Mouse (Mus musculus) cerebellum, adult (tissue): ENCODE results near the gene Nell2.
A peak's percentile ranks its signal among the peaks of the same experiment; 100 is the strongest.

ENCODE experiments used
- ATAC-seq: cut with Nextera tagmentation; 2 replicates; pipeline ENCODE4 v1.9.2; 2017; ENCODE audit warnings: mild to moderate bottlenecking, moderate library complexity, mixed read lengths; ENCODE audit not compliant: insufficient number of reproducible peaks, low FRiP score, low TSS enrichment

The Nell2 gene

GRCm38 (mm10) chr15:95137018-95137810 is 391.1 kb downstream of the Nell2 start:
- no peak for ATAC-seq

GRCm38 (mm10) chr15:95135926-95136609 is 392.3 kb downstream of the Nell2 start:
- ATAC-seq, result no peak

- no peak for ATAC-seq
Observed at GRCm38 (mm10) chr15:95131401-95131800, 397.0 kb downstream of the Nell2 start.

GRCm38 (mm10) chr15:95108626-95109025 is 419.7 kb downstream of the Nell2 start:
- ATAC-seq, result no peak

GRCm38 (mm10) chr15:95107246-95107809 is 421.0 kb downstream of the Nell2 start:
- ATAC-seq, result no peak

DNA sequence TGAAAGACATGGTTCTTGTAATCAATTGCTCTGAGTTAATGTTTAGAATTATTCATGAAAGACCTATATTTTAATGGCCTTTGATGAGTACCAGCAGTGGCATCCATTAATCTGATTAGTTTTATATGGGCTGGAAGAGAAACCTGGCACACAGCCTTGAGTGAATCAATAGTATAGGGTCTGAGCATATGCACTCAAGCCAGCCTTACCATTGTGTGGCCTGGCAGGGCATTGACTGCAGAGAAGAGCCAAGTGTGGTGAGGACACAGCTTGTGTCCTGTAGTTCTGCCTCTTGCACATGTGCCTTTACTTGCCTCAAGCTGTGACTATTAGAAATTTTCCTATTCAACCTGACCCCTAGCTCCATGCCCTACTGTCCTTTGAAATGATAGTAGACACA is 426.8 kb downstream of the Nell2 start:
- no peak; the same call in 1 of the 2 replicates for ATAC-seq

- ATAC-seq, result no peak
Observed at GRCm38 (mm10) chr15:95100133-95100532, 428.2 kb downstream of the Nell2 start.

- peak; percentile 56; the same call in 1 of the 2 replicates for ATAC-seq
Observed at GRCm38 (mm10) chr15:95085962-95086361, 442.4 kb downstream of the Nell2 start.

DNA sequence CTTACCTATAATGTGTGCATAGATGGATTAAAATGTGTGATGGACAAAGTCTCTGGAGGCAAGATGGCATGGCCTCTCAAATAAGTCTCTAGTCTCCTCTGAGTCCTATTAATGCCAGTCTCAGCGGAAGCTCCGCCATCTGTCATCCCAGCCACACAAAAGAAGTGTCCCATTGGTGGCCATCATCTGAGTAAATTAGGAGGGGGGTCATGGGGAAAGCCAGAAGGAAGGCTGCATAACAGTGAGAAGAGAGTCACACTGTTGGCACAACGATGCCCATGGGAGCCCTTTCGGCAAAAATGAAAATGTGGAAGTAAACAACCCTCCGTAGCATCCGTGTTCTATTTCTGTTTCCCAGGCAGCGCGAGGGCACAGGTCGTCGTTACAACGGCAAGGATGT is 446.7 kb downstream of the Nell2 start:
- no peak for ATAC-seq

- no peak for ATAC-seq
Observed at GRCm38 (mm10) chr15:95075356-95075755, 453.0 kb downstream of the Nell2 start.

DNA sequence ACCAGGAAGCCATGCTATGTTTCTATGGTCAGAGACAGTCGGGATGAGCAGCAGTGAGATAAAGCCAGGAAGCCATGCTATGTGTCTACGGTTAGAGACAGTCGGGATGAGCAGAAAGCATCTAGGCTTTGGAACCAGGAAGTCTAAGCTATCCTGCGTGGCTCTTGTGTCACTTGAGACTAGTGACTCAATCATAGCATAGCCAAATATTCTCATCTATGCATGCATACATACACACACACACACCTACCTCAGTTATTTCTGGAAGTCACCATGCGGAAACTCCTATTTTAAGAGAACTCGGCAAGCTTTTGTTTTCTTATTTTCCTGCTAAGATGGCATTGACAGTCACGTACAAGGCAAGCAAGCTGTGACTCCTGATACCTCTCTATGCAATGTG is 457.5 kb downstream of the Nell2 start:
- no peak for ATAC-seq

DNA sequence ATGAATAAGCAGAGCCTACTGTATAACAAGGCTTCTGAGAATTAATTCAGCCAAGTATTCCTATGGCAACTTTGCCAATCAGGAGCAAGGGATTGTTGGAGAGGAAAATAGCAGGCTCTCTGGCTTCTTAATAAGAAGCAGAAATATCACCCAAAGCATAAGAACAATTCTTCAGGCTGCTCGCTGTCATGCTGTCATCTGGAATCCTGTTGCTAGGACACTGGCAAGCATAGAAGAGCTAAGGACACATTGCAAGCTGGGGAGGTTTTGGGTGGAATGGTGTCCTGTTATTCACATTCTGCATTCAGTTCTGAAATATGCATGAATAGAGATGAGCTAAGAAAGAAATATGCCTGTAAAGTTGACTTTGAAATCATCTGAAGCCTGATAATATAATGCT is 459.6 kb downstream of the Nell2 start:
- no peak for ATAC-seq

GRCm38 (mm10) chr15:95068023-95068422 is 460.3 kb downstream of the Nell2 start:
- ATAC-seq, result no peak

DNA sequence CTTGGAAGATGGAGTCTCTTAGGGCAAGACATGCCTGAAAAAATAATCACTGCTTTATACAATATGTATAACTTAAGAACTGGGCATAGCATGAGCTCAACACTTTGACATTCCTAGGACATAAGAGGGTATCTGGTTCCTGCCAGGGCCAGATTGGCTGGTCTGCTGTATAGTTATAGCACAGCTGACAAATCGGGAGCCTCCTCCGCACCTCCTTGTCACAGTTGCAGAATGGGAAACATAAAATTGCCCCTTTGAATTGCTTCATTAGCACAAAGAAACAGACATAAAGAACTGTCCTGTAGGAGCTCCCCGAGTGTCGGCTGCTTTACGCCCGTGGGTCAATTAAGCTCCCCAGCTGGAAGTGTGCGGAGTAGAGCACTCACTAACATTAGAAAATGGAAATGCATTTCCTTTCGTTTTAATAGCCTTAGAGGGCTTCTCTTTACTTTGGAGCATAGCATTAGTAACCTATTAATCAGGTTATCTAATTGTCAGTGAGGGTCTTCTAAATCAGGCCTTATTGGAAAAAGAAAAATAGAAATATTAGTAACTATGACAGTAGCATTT is 473.2 kb downstream of the Nell2 start:
- ATAC-seq, result no peak

- ATAC-seq, result no peak
Observed at GRCm38 (mm10) chr15:95049171-95049729, 479.1 kb downstream of the Nell2 start.

- no peak for ATAC-seq
Observed at GRCm38 (mm10) chr15:95047486-95047885, 480.9 kb downstream of the Nell2 start.

DNA sequence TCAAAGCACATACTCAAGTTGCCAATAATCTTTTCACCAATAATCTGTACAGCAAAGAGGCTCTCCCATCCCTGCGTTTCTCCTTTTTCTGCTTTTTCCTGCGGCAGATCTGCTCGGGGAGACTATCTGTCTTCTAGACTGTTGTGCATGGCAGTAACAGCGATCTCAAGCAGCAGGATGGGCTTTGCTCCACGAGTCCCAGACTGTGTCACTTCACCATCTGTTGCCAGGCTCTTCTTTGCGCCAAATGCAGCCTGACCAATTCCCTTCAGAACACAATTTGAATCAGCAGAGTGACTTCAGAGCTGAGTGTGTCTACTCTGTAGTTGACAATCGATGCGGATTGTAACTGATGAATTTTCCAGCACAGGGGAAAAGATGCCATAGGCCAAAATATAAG is 484.3 kb downstream of the Nell2 start:
- ATAC-seq, result peak; percentile 95

DNA sequence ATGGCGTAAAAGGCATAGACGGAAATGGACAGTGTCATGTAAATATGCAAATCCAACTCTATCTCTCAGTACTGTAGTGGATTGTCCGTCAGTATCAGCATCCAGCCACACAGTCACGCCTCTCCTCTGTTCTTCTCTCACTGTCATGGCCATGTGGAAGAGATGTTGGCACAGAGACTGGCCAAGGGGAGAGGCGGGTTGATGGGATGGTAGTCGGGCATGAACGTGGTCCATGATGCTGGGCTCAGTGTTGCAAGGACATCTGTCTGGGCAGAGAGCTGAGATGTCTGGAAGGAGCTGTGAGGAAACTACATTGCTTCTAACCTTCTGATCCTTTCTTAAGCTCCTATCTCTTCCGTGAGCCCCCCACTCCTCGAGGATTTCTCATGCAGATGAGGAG is 485.9 kb downstream of the Nell2 start:
- ATAC-seq, result no peak

DNA sequence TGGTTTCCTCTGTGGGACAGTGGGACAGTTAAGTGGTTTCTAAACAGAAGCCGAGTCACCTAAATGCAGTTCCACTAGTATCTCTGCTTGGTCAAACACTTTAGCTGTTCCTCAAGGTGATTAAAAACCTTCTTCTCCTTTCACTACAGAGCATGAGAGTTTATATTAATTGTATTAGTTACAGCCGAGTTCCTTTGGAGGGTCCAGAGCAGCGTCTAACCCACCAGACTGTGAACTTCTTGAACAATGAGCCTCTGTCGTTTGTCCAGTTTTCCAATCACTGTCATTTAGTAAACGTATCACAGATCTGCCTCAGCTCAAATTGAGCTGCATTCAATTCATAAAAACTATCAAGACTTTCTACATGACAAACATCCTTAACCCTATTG is 498.9 kb downstream of the Nell2 start:
- ATAC-seq, result no peak

GRCm38 (mm10) chr15:95028862-95029486 is 499.4 kb downstream of the Nell2 start:
- ATAC-seq, result no peak
